Mouse (Mus musculus) cortical plate, adult 2 months (tissue): Measurements from ENCODE around the gene Mobp.

Experiments used
- CTCF ChIP-seq: fragments of 200-500 bp; IDR thresholded peaks from 2 replicates; pipeline ENCODE4 v1.5.1; 2011; ENCODE audit warnings: mild to moderate bottlenecking, control low read depth, low read length; ENCODE audit not compliant: insufficient read depth; ENCODE audit errors: extremely low read depth
- POLR2A ChIP-seq: fragments of 200-500 bp; IDR thresholded peaks from 2 replicates; pipeline ENCODE4 v1.6.1; 2011; ENCODE audit warnings: mild to moderate bottlenecking, low read length, control low read depth; ENCODE audit not compliant: insufficient read depth; ENCODE audit errors: extremely low read depth

GRCm38 (mm10) chr9:120135454-120135853, 14.1 kb upstream of the Mobp start:
- TF ChIP-seq POLR2A: no peak
- TF ChIP-seq CTCF: no peak
